Mouse (Mus musculus) midbrain, embryonic 11.5 days (tissue): ENCODE results near the gene Clip3. TPM values are rescaled to one million over a fixed set of nuclear protein-coding genes. Genes with fewer than 3 reads are reported as not detected.

Experiments
- ATAC-seq: fragments of 200-750 bp; cut with Nextera tagmentation; 2 replicates; pipeline ENCODE4 v1.8.0; 2017; ENCODE audit warnings: moderate TSS enrichment, moderate library complexity; ENCODE audit not compliant: low FRiP score
- DNase-seq: peaks from one replicate; pipeline ENCODE4 v3.0.0; 2015; ENCODE audit warnings: low spot score; ENCODE audit errors: missing footprints
- H3K27ac ChIP-seq: fragments of 300-500 bp; sonication (generic); 2 replicates; pipeline ENCODE4 v1.5.1; 2014; ENCODE audit warnings: low read depth, low read length
- H3K27me3 ChIP-seq: fragments of 300-500 bp; sonication (generic); 2 replicates; pipeline ENCODE4 v1.6.1; 2014; ENCODE audit warnings: mild to moderate bottlenecking, low read length, moderate library complexity, mixed read lengths; ENCODE audit not compliant: control insufficient read depth, insufficient read depth
- H3K36me3 ChIP-seq: fragments of 300-500 bp; sonication (generic); 2 replicates; pipeline ENCODE4 v1.6.1; 2014; ENCODE audit warnings: mild to moderate bottlenecking, low read length, moderate library complexity, mixed read lengths; ENCODE audit not compliant: control insufficient read depth, insufficient read depth
- H3K4me1 ChIP-seq: fragments of 300-500 bp; sonication (generic); 2 replicates; pipeline ENCODE4 v1.6.1; 2014; ENCODE audit warnings: low read length; ENCODE audit not compliant: control insufficient read depth, insufficient read depth
- H3K4me2 ChIP-seq: fragments of 300-500 bp; sonication (generic); 2 replicates; pipeline ENCODE4 v1.6.1; 2014; ENCODE audit warnings: mild to moderate bottlenecking, moderate library complexity
- H3K4me3 ChIP-seq: fragments of 300-500 bp; sonication (generic); 2 replicates; pipeline ENCODE4 v1.5.1; 2014; ENCODE audit warnings: low read depth, low read length
- H3K9ac ChIP-seq: fragments of 300-500 bp; sonication (generic); 2 replicates; pipeline ENCODE4 v1.6.1; 2014; ENCODE audit warnings: low read length
- H3K9me3 ChIP-seq: fragments of 300-500 bp; sonication (generic); 2 replicates; pipeline ENCODE4 v1.6.1; 2016; ENCODE audit warnings: low read length; ENCODE audit not compliant: control insufficient read depth
- WGBS: fragments of 180-500 bp; shearing (Covaris S2); extraction: QIAGEN DNeasy Blood & Tissue Kit; methylation state at CpG from one replicate; pipeline ENCODE4 v1.1.7; 2014; 5-methylcytosine and 5-hydroxymethylcytosine counted together
- polyA plus RNA-seq: library from polyadenylated mRNA; unstranded; fragments of >200 nt; fragmentation: Nextera tagmentation; extraction: Ambion mirVana; gene quantifications from 2 replicates; pipeline ENCODE4 v1.2.1, GENCODE M21; 2014

The Clip3 gene
- polyA plus RNA-seq, 1 experiment from 2014 or later, result 92.0 TPM

GRCm38 (mm10) chr7:30308076-30309005 lies 16.8 kb downstream of the Clip3 start, which contains the start of gene Alkbh6:
Alkbh6 (plus strand) TSS chr7:30308717.
- ATAC-seq (peak; percentile 100), DNase-seq (peak; percentile 95)
- Histone ChIP-seq H3K4me1 (peaks cover 13% of the 10 kb centered on the region), H3K4me3 (peak within 1 kb of the TSS; percentile 53), H3K9me3 (no peaks in the 10 kb centered on the region), H3K27me3 (no peaks in the 10 kb centered on the region), H3K27ac (peak within 1 kb of the TSS; percentile 37; the same call in 1 of the 2 replicates), H3K9ac (peak within 1 kb of the TSS; percentile 72), H3K4me2 (peak within 1 kb of the TSS; percentile 73), H3K36me3 (peaks cover 10% of the 10 kb centered on the region)
- WGBS, result 5% methylated on average over 27 of the region's 27 CpGs

DNA sequence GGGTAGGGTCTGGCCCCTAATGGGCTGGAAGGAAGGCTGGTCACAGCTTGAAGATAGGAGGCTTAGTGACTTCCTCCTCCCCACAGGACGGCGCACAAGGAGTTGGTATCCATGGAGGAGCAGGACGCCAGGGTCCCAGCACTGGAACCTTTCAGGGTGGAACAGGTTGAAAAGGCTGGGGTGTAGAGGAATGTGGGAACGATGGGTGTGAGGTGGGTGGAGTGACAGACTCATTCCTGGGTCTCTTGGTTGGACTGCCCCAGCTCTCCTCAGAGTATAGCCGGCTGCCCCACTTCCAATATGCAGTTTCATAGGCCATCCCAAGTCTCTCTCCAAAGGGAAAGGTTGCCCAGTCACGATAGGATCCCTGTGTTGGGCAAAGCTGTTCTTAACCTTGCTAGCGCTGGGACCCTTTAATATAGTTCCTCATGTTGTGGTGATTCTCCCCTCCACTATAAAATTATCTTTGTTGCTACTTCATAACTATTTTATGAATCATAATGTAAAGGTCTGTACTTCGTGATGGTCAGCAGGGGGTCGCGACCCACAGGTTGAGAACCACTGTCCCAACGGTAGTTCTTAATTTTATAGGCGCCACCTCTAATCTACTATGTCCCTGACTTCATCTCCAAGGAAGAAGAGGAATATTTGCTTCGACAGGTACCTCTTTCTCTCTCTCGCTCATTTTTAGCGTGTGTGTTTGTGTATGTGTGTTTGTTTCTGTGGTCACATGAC lies 18.0 kb downstream of the Clip3 start:
- Histone ChIP-seq H3K27ac (no peak overlapping the region), H3K4me3 (peak overlapping the region; percentile 53), H3K9me3 (no peaks in the 10 kb centered on the region), H3K9ac (peak overlapping the region; percentile 72), H3K4me2 (peak overlapping the region; percentile 73), H3K27me3 (no peaks in the 10 kb centered on the region), H3K36me3 (0 out of 2 replicates have a peak, but pooled peaks cover 3% of the 10 kb centered on the region), H3K4me1 (peaks cover 14% of the 10 kb centered on the region)
- ATAC-seq (no peak), DNase-seq (no peak)
- WGBS, result 66% methylated on average over 15 of the region's 15 CpGs

DNA sequence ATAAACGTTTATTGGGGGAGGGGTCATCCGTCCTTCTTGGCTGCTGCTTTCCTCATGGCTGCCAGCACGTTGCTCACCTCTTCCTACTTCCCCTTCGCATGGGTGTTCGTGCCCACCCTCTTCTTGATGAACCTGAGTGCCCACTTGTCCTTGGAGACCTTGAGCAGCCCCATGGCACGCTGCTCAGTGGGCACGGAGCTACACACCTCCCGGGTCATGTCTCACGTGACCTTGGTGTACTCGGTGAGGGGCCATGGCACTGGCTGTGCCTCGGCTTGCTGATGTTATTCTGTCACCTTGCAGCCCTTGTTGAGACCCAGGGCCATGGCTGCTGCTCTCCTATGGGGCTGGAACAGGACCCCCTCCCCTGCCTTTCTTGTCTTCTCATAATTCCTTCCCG lies 18.6 kb downstream of the Clip3 start:
- Histone ChIP-seq H3K9me3 (no peaks in the 10 kb centered on the region), H3K27me3 (no peaks in the 10 kb centered on the region), H3K4me1 (peaks cover 18% of the 10 kb centered on the region), H3K36me3 (0 out of 2 replicates have a peak, but pooled peaks cover 3% of the 10 kb centered on the region), H3K4me2 (no peak overlapping the region), H3K4me3 (no peak overlapping the region), H3K27ac (no peak overlapping the region), H3K9ac (no peak overlapping the region)
- no peak for ATAC-seq
- WGBS, result 89% methylated on average over 12 of the region's 12 CpGs
- DNase-seq, result no peak

GRCm38 (mm10) chr7:30313666-30314320 lies 22.3 kb downstream of the Clip3 start:
- Histone ChIP-seq H3K9ac (no peak overlapping the region), H3K9me3 (no peaks in the 10 kb centered on the region), H3K36me3 (0 out of 2 replicates have a peak, but pooled peaks cover 3% of the 10 kb centered on the region), H3K27me3 (no peaks in the 10 kb centered on the region), H3K4me3 (no peak overlapping the region), H3K4me1 (peaks cover 12% of the 10 kb centered on the region), H3K4me2 (no peak overlapping the region), H3K27ac (no peak overlapping the region)
- no peak for DNase-seq
- WGBS, result 51% methylated on average over 27 of the region's 27 CpGs
- ATAC-seq, result no peak

DNA sequence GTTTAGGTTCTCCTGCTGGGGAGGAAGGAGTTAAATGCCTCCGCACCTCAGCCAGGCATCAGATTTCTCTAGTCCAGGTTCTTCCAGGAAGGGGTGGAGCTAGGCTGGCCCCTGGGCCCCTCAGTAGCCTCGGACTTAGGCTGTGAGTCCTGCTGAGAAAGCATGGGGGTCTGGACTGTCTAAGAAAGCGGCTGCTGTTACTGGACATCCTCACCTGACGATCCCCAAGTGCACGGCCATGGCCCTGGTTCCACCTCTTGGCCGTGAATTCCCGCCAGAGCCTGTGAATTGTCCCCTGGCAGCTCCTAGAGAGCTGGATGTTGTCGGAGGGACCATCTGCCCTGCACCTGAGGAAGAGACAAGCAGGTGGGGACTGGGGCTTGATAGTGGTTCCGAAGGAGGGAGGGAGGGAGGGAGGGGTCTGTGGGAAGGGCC lies 23.2 kb downstream of the Clip3 start, which contains the start of gene Syne4:
TSS of gene Syne4 (plus strand) at position 87 of the 435 bp plus-strand sequence.
- Histone ChIP-seq H3K27ac (no peak within 1 kb of the TSS), H3K4me3 (peak within 1 kb of the TSS; percentile 7; the same call in 1 of the 2 replicates), H3K4me2 (peak within 1 kb of the TSS; percentile 25), H3K27me3 (no peaks in the 10 kb centered on the region), H3K9me3 (no peaks in the 10 kb centered on the region), H3K36me3 (0 out of 2 replicates have a peak, but pooled peaks cover 3% of the 10 kb centered on the region), H3K9ac (peak within 1 kb of the TSS; percentile 16; the same call in 1 of the 2 replicates), H3K4me1 (peaks cover 5% of the 10 kb centered on the region; the same call in 1 of the 2 replicates)
- 5% methylated on average over 9 of the region's 9 CpGs for WGBS
- no peak for DNase-seq
- no peak for ATAC-seq

DNA sequence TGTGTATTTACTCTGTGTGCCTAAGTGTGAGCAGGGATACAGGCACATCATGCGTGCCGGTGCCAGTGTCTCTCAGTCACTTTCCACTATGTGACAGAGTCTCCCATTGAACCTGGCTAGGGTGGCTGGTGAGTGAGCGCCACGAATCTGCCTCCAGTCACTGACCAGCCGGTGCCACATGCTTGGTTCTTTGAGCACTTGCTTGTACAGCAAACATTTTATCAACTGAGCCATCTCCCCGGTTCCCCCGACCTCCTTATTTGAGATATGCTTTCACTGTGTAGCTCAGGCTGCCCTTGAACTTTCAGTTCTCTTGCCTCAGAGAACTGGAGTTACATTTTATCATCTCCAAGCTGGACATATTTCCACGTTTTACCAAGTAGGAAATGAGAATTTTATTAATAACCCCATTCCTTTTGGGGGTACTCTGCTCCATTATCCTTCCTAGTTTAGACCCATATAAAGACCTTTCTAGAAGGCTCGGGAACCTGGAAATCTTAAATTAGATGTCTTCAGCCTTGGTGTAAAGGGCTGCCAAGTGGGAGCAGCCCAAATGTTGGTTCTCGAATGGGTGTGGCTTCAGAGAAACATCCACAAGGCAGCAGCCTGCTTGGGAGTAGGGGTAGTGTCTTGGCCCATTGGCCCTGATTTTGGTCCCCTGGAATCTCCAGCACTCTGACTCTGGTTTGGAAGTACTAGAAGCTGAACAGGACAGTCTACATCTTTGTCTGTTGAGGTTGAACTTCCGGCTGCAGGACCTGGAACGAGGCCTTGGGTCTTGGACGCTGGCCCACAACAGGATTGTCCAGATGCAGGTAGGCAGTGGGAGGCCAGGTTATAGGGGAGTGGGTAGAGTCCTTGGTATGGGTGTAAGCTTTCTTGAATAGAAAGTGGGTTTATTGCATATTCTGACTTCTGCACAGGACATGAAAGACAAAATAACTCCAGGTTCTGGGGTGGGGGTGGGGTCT lies 24.3 kb downstream of the Clip3 start:
- H3K27me3 ChIP-seq, result no peaks in the 10 kb centered on the region
- no peak overlapping the region for H3K4me2 ChIP-seq
- H3K36me3 ChIP-seq, result 0 out of 2 replicates have a peak, but pooled peaks cover 3% of the 10 kb centered on the region
- no peak overlapping the region for H3K27ac ChIP-seq
- no peak overlapping the region for H3K9ac ChIP-seq
- ATAC-seq (no peak), DNase-seq (peak; percentile 57)
- H3K4me3 ChIP-seq, result no peak overlapping the region
- no peaks in the 10 kb centered on the region for H3K9me3 ChIP-seq
- H3K4me1 ChIP-seq, result peaks cover 7% of the 10 kb centered on the region
- 80% methylated on average over 13 of the region's 13 CpGs for WGBS

DNA sequence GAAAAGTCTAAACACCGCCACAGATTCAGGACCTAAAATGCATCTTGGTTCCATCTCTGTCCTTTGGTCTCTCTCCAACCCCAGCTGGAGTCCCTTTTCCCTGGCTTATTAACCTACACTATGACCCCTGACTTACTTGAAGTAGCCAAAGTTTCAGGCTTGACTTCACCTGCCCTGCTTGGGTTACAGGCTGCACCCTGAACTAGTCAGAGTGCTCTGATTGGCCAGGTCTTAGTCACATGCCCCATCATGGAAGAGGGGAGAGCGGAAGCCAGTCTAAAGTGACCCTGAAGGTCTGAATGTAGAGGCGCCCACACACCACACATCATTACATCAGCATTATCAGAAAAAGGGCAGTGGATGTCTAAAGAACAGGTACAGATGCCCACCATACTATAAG lies 26.6 kb downstream of the Clip3 start:
- no peak overlapping the region for H3K4me2 ChIP-seq

DNA sequence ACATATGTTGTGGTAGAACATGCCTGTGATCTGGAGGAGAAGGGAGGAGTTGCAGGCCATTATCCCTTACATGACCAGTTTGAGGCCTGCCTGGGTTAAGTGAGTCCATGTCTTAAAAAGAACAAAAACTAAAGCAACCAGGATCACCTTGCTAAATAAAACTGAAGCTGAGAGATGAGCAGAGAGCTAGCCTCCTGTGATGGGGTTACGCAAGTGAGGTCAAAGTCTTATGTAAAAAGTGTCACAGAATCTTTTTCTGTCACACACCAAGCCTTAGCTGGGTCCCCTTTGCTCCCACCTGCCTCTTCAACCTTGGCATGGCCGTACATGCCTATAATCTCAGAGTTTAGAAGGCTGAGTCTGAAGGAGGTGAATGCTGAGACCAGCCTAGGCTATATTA lies 29.4 kb downstream of the Clip3 start:
- H3K27ac ChIP-seq, result no peak overlapping the region
- WGBS, result 81% methylated on average over 2 of the region's 2 CpGs
- no peaks in the 10 kb centered on the region for H3K27me3 ChIP-seq
- H3K36me3 ChIP-seq, result no peaks in the 10 kb centered on the region
- H3K4me2 ChIP-seq, result peak overlapping the region; percentile 60
- peak overlapping the region; percentile 77 for H3K4me3 ChIP-seq
- DNase-seq (peak; percentile 77), ATAC-seq (no peak)
- H3K9me3 ChIP-seq, result no peaks in the 10 kb centered on the region
- H3K4me1 ChIP-seq, result peaks cover 14% of the 10 kb centered on the region
- H3K9ac ChIP-seq, result peak overlapping the region; percentile 90; the same call in 1 of the 2 replicates

More for the DNA sequence above, 26.6 kb downstream of the Clip3 start:
- peaks cover 19% of the 10 kb centered on the region for H3K4me1 ChIP-seq
- H3K9ac ChIP-seq, result no peak overlapping the region
- WGBS, result 89% methylated on average over 3 of the region's 3 CpGs
- DNase-seq, result peak; percentile 12
- H3K36me3 ChIP-seq, result no peaks in the 10 kb centered on the region
- H3K4me3 ChIP-seq, result no peak overlapping the region
- H3K27ac ChIP-seq, result no peak overlapping the region
- no peak for ATAC-seq
- H3K27me3 ChIP-seq, result no peaks in the 10 kb centered on the region
- H3K9me3 ChIP-seq, result no peaks in the 10 kb centered on the region
